Mouse (Mus musculus): ENCODE data around the gene Sgsm2. TPM values are rescaled to one million over a fixed set of nuclear protein-coding genes. Genes with fewer than 3 reads are reported as not detected.

Gene Sgsm2
- polyA plus RNA-seq, 1 experiment from 2014 or later = 20.8 TPM

DNA sequence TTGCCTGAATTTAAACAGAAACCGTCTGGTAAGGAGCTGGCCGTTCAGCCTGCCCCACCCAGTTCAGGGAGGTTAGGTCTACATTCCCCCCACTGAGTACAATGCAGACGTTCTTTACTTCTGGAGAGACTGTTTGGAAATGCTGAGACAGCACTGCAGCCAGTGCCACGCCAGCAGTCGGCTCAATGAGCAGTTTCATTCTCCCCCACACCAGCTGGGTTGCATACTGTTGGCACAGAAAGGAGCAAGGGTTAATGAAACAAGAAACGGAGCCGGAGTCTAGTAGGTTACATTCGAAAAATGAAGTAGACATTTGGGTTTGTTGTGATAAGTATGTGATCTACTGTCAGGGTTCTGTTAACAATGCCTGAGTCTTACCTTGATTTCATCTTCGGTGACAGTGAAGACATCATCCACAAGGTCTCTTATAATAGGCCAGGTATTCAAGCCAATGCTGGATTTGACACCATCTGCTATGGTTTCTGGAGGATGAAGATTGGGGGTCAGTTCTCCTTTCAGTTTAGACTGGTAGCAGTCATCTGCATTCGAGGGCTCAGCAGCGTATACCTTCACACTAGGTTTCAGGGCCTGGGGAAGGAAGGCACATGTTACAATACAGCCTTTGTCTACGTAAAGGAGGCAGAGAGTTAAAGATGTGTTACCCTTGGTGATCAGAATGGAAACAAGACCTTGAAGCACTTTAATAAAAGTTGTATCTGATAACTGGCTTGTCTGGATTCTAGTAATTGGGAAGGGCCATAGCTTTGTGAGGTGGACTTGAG lies 11.9 kb upstream of the Sgsm2 start:
- Histone ChIP-seq H3K9ac (replicated peaks) (no peak overlapping the region), H3K27ac (no peak overlapping the region), H3K4me1 (replicated peaks) (no peaks in the 10 kb centered on the region), H3K4me3 (replicated peaks) (no peak overlapping the region), H3K36me3 (peaks cover 72% of the 10 kb centered on the region), H3K9me3 (no peaks in the 10 kb centered on the region), H3K4me2 (replicated peaks) (no peak overlapping the region), H3K27me3 (no peaks in the 10 kb centered on the region)
- ATAC-seq = no peak
- 88% methylated on average over 12 of the region's 12 CpGs for WGBS

- 94% methylated on average over 6 of the region's 6 CpGs for WGBS
Measured at GRCm38 (mm10) chr11:74907850-74908249, 11.0 kb upstream of the Sgsm2 start.

DNA sequence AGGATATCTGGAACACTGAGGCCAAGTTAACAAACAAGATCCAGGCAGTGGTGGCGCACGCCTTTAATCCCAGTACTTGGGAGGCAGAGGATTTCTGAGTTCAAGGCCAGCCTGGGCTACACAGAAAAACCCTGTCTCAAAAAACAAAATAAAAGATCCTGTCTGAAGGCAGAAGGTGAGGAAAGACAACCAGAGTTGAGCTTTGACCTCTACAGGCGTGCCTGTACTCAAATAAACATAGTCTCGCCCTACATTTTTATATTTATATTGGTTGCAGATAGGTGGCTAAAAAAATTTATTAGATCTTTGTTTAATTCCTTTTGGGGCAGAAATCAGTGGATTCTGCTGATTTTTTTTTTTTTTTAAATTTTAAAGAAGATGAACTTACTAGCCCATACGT lies 5.6 kb upstream of the Sgsm2 start:
- ATAC-seq = no peak
- Histone ChIP-seq H3K9ac (replicated peaks) (no peak overlapping the region), H3K27me3 (no peaks in the 10 kb centered on the region), H3K9me3 (no peaks in the 10 kb centered on the region), H3K4me1 (replicated peaks) (peaks cover 18% of the 10 kb centered on the region), H3K36me3 (peaks cover 75% of the 10 kb centered on the region), H3K27ac (no peak overlapping the region), H3K4me2 (replicated peaks) (no peak overlapping the region), H3K4me3 (replicated peaks) (no peak overlapping the region)
- 94% methylated on average over 5 of the region's 5 CpGs for WGBS

More at GRCm38 (mm10) chr11:74907850-74908249, 11.0 kb upstream of the Sgsm2 start:
- Histone ChIP-seq H3K36me3 (peaks cover 81% of the 10 kb centered on the region), H3K27me3 (no peaks in the 10 kb centered on the region), H3K4me2 (replicated peaks) (no peak overlapping the region), H3K9ac (replicated peaks) (no peak overlapping the region), H3K9me3 (no peaks in the 10 kb centered on the region), H3K4me1 (replicated peaks) (no peaks in the 10 kb centered on the region), H3K4me3 (replicated peaks) (no peak overlapping the region), H3K27ac (no peak overlapping the region)
- ATAC-seq = no peak

GRCm38 (mm10) chr11:74901555-74901954 lies 4.7 kb upstream of the Sgsm2 start:
- no peak overlapping the region for H3K4me2 ChIP-seq (replicated peaks)
- H3K27me3 ChIP-seq = no peaks in the 10 kb centered on the region
- no peak for ATAC-seq
- WGBS = 94% methylated on average over 6 of the region's 6 CpGs
- H3K4me3 ChIP-seq (replicated peaks) = no peak overlapping the region
- peaks cover 18% of the 10 kb centered on the region for H3K4me1 ChIP-seq (replicated peaks)
- H3K27ac ChIP-seq = no peak overlapping the region
- no peaks in the 10 kb centered on the region for H3K9me3 ChIP-seq
- no peak overlapping the region for H3K9ac ChIP-seq (replicated peaks)
- peaks cover 66% of the 10 kb centered on the region for H3K36me3 ChIP-seq

- H3K27me3 ChIP-seq = no peaks in the 10 kb centered on the region
- 0% methylated on average over 7 of the region's 7 CpGs for WGBS
- H3K4me1 ChIP-seq (replicated peaks) = peaks cover 40% of the 10 kb centered on the region
- H3K4me3 ChIP-seq (replicated peaks) = peak overlapping the region; percentile 91
- no peaks in the 10 kb centered on the region for H3K9me3 ChIP-seq
- ATAC-seq = no peak
- H3K4me2 ChIP-seq (replicated peaks) = peak overlapping the region; percentile 83
- peak overlapping the region; percentile 91 for H3K9ac ChIP-seq (replicated peaks)
- peaks cover 35% of the 10 kb centered on the region for H3K36me3 ChIP-seq
- peak overlapping the region; percentile 94 for H3K27ac ChIP-seq
Measured at GRCm38 (mm10) chr11:74898517-74898827, 1.6 kb upstream of the Sgsm2 start.

DNA sequence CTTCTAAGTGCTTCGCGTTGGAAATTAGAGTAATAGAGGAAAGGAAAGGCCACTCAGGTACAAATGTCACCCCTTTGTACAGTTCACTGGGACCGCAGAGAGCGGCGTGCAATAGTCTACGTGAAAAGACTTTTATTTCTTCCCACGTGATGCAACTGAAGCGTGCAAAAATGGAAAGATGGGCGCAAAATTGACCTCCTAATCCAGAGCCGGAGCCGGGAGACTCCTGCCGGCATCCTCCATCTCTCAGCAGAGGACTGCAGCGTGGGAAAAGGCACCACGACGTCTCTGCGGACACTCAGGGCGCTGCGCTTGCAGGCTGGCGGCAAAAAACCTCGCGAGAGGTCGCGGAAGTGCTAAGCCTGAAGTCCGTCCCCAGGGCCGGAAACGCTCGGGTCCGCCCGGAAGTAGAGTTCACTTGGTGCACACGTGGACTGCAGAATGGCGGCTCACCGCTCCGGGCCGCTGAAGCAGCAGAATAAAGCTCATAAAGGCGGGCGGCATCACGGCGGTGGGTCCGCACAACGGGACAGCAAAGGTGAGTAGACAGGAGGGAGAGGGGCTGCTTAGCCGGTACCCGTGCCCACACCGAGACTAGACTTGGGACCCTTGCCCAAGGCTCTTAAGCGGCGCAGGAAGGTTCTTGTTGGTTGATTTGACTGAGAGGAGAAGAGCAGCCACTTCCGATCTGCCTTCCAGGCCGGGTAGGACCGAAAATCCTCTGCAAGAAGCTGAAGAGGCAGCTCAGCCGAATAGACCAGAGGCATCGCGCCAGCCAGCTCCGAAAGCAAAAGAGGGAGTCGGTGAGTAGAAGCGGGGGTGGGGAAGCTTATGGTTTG lies 1.0 kb upstream of the Sgsm2 start, which contains the start of gene Tsr1:
TSS of gene Tsr1 (plus strand) at position 394 of the 839 bp plus-strand sequence.
- peaks cover 30% of the 10 kb centered on the region for H3K36me3 ChIP-seq
- under 1% methylated on average over 54 of the region's 54 CpGs for WGBS
- peak within 1 kb of the TSS; percentile 91 for H3K9ac ChIP-seq (replicated peaks)
- H3K27me3 ChIP-seq = no peaks in the 10 kb centered on the region
- ATAC-seq = peak; percentile 85
- peak within 1 kb of the TSS; percentile 91 for H3K4me3 ChIP-seq (replicated peaks)
- no peaks in the 10 kb centered on the region for H3K9me3 ChIP-seq
- H3K4me2 ChIP-seq (replicated peaks) = peak within 1 kb of the TSS; percentile 83
- peak within 1 kb of the TSS; percentile 94 for H3K27ac ChIP-seq
- H3K4me1 ChIP-seq (replicated peaks) = peaks cover 40% of the 10 kb centered on the region

- under 1% methylated on average over 38 of the region's 55 CpGs for WGBS
- Histone ChIP-seq H3K27me3 (no peaks in the 10 kb centered on the region), H3K4me1 (replicated peaks) (peaks cover 40% of the 10 kb centered on the region), H3K27ac (peak overlapping the region; percentile 94), H3K4me3 (replicated peaks) (peak overlapping the region; percentile 91), H3K9me3 (no peaks in the 10 kb centered on the region), H3K4me2 (replicated peaks) (peak overlapping the region; percentile 83), H3K36me3 (peaks cover 21% of the 10 kb centered on the region), H3K9ac (replicated peaks) (peak overlapping the region; percentile 91)
- ATAC-seq = peak; percentile 66
Measured at GRCm38 (mm10) chr11:74895980-74896900, 620 bp downstream of the Sgsm2 start.

DNA sequence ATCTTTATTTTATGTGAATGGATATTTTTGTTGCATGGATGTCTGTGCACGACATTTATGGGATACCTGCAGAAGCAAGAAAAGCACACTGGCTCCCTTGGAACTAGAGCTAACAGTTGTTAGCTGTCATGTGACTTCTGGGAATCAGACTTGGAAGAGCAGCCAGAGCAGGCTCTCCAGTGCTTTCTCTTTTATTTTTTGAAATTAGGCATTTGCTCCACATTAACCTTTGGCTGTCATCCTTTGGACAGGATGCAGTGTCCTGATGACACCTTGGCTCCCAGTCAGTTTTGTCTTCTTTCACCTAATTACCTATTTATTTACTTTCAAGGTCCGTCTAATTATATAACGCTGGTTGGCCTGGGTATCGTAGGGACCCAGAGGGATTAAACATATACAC lies 2.2 kb downstream of the Sgsm2 start:
- WGBS = 80% methylated on average over 4 of the region's 4 CpGs
- ATAC-seq = no peak
- Histone ChIP-seq H3K9me3 (no peaks in the 10 kb centered on the region), H3K36me3 (peaks cover 5% of the 10 kb centered on the region; the same call in 1 of the 2 replicates), H3K4me1 (replicated peaks) (peaks cover 35% of the 10 kb centered on the region), H3K4me3 (replicated peaks) (no peak overlapping the region), H3K9ac (replicated peaks) (no peak overlapping the region), H3K27ac (no peak overlapping the region), H3K27me3 (no peaks in the 10 kb centered on the region), H3K4me2 (replicated peaks) (no peak overlapping the region)

DNA sequence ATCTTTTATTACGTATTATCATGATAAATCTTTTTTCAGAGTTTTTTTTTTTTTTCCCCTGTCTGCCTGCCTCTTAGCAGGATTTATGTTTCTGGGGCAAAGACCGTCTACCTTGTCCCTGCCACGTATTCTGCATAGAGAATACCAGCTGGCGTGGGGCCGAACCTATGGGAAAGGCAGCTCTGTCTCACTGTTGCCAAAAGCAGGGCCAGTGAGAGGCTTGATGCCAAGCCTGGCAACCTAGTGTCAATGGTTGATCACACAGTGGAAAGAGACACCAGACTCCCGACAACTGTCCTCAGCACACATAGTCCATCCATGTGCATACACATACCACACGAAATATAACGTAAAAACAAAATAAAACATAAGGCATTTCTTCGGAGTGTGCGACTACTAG lies 13.8 kb downstream of the Sgsm2 start:
- H3K36me3 ChIP-seq = peaks cover 9% of the 10 kb centered on the region
- H3K4me3 ChIP-seq (replicated peaks) = no peak overlapping the region
- peaks cover 9% of the 10 kb centered on the region for H3K4me1 ChIP-seq (replicated peaks)
- H3K9ac ChIP-seq (replicated peaks) = no peak overlapping the region
- no peak overlapping the region for H3K4me2 ChIP-seq (replicated peaks)
- no peaks in the 10 kb centered on the region for H3K27me3 ChIP-seq
- no peak for ATAC-seq
- H3K27ac ChIP-seq = no peak overlapping the region
- no peaks in the 10 kb centered on the region for H3K9me3 ChIP-seq
- 96% methylated on average over 10 of the region's 10 CpGs for WGBS

DNA sequence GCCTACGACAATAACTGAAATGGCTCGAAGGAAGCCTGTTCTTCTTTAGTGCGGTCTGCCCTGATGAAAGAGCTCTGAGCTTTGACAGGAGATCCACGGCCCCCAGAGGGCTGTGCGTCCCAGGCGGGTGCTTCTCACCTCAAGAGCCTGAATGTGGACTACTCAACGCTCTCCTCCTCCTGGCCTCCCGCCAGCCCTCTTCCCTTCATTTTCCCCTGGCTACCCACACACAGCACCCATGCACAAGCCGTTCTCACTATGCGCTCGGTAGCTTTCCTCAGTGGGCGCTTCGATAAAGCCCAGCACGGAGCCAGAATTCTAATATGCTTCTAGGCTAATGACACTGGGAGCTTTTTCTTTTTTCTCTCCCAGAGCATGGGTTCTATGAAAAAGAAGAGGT lies 14.9 kb downstream of the Sgsm2 start:
- no peaks in the 10 kb centered on the region for H3K9me3 ChIP-seq
- ATAC-seq = no peak
- H3K4me3 ChIP-seq (replicated peaks) = no peak overlapping the region
- peak overlapping the region; percentile 13 for H3K4me2 ChIP-seq (replicated peaks)
- peak overlapping the region; percentile 64 for H3K27ac ChIP-seq
- 68% methylated on average over 14 of the region's 14 CpGs for WGBS
- H3K9ac ChIP-seq (replicated peaks) = 0 out of 2 replicates have a peak overlapping the region, but pooled peaks have one; percentile 32
- H3K36me3 ChIP-seq = peaks cover 9% of the 10 kb centered on the region
- H3K27me3 ChIP-seq = no peaks in the 10 kb centered on the region
- peaks cover 19% of the 10 kb centered on the region for H3K4me1 ChIP-seq (replicated peaks)

DNA sequence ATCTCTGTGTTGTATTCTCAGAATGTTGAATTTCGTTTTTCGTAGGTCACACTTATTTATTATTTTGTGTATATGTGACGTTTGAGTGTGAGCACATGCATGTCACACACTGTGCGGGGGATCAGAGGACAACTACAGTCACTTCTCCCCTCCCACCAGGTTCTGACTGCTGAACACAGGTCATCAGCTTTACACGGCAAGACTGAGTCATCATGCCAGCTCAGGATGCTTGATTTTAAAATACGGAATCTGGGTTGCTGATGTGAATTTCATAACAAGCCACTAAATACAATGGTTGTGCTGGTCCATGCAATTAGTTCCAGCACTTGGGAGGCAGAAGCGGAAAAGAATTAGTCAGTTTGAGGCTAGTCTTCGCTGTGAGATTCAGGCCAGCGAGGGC lies 15.9 kb downstream of the Sgsm2 start:
- 84% methylated on average over 9 of the region's 9 CpGs for WGBS
- no peak overlapping the region for H3K9ac ChIP-seq (replicated peaks)
- H3K4me3 ChIP-seq (replicated peaks) = no peak overlapping the region
- H3K27ac ChIP-seq = no peak overlapping the region
- H3K4me2 ChIP-seq (replicated peaks) = no peak overlapping the region
- H3K27me3 ChIP-seq = no peaks in the 10 kb centered on the region
- no peak for ATAC-seq
- H3K36me3 ChIP-seq = peaks cover 9% of the 10 kb centered on the region
- H3K9me3 ChIP-seq = no peaks in the 10 kb centered on the region
- peaks cover 28% of the 10 kb centered on the region for H3K4me1 ChIP-seq (replicated peaks)
